Mouse (Mus musculus) thymus, postnatal 4 days (tissue): ENCODE measurements around the gene S100pbp.

Source experiments
- DNase-seq: peaks from one replicate; pipeline ENCODE4 v3.0.0; 2021

S100pbp gene

DNA sequence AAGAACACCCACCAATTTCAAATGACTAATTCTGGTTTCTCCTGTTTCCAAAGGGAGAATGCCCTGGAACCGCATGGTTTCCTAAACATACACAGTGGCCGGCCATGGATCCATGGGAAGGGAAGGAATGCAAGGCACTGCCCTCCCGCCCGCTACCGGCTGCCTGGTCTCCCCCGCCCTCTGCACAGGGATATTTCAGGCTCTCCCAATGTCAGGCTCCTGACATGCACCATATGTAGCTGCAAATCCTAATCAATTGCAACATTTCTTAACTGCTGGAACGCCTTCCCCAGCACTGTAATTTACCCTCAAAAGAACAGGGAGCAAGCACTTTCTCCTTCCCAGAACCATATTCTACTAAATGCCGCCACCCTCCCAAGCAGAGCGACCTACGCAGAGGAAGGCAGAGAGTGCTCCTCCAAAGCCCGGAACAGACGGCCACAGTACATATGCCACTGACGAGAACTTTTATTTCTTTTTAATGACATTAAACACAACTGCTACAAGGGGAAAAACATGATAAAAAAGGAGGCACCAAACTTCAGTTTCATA is 41.9 kb downstream of the S100pbp start:
- no peak for DNase-seq

DNA sequence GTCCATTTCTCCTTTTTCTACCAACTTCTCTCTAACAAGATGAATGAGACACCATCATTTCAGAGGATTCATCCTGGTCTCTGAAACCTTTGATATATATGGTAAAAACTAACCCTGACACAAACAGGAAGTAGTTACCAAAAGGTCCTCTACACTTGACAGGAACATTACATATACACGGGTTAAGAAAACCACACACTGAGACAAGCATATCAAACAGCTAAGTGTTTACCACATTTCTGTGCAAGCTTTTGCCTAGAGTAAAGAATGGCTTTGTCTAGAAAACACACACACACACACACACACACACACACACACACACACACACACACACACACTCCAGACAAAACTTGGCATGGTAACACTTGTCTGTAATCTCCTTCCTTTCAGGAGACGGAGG is 43.1 kb downstream of the S100pbp start:
- no peak for DNase-seq

DNA sequence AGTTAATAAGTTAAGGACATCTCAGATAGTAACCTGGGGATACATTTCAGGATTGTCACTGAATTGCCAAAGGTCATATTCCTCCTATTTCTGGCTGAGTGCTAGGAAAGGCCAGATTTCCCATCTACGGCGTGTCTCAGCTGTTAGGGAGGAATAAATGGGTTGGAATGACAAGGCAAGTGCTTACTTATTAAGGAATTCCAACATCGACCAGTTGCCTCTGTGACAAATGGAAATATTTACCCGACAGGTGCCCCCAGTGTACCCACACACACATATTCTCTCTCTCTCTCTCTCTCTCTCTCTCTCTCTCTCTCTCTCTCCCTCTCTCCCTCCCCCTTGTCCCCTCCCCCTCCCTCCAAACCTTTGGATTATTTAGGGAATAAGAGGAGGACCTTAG is 43.6 kb downstream of the S100pbp start:
- DNase-seq: no peak

DNA sequence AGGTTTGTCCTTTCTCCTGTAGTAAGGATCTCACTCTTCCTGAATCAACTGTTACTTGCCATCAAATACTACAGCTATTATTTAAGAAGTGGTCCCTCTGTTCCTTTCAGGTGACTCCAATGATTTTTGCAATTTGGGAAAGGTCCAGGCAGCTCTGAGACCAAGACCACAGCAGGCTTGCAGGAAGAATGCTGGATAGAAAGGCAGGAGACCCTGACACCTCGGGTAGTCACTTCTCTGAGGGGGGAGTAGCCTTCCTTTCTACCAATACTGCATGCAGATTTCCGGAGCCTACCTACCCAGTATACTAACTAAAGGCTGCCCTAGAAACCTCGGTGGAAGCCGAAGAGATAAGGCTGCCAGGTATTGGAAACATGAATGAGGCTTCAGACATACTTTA is 44.1 kb downstream of the S100pbp start:
- no peak for DNase-seq

DNA sequence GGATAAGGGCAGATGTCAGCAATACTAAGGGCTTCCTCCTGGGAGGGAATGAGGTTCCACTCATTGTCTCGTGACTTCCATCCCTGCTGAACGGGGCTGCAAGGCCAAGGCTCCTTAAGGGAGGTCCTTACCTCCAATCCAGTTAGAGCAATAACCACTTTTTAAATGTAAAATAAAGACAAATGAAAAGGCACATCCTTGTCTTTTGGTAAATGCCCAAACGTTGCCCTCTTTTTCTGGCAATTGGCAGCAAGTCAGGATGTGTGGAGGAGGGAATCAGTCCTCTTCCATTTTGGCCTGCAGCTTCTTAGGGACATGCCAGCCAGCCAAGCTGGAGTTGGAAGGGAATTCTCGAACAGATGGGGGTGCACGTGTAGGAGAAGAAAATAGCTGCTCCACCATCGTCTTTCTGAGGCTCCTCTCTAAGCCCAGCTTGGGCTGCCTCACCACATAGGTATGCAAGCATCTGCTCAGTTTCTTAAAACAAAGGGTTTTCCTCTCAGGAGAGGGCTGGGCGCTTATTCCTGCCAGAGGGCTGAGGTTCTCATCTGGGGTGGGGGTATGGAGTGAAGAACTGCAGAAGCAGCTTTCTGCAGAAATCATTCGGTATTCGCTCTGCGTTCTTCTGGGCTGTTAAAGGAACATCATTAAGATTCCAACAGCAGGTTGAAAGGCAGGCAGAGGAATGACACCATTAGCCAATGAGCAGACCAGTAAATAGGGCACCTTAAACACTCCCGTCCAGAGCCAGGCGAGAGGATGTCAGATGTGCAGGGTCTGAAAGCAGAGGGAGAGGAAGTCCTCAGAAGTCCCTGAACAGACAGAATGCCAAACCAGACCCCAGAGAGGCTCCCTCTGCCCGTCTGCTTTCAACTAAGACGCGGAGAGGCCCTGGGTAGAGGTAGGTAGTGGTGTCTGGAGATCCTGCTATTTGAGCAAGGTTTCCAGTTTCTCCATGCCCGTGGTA is 44.8 kb downstream of the S100pbp start:
- no peak for DNase-seq

DNA sequence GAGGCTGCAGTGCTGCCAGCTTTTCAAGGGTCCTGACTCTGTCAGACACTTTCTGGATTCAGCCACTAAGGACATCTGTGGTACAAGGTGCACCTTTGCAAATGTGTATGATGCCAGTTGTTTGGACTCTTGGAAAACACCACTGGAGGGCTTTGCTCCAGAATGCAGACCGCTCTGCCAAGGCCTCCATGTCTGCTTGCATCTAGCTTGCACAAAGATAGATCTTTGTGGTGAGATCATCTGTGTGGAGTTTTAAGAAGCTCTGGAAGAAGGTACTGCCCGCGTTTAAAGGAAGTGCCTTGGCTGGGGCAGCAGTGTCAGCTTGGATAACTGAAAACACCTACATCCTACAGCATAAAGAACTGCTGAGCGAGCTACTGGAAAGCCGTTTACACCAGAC is 46.0 kb downstream of the S100pbp start:
- DNase-seq: no peak

DNA sequence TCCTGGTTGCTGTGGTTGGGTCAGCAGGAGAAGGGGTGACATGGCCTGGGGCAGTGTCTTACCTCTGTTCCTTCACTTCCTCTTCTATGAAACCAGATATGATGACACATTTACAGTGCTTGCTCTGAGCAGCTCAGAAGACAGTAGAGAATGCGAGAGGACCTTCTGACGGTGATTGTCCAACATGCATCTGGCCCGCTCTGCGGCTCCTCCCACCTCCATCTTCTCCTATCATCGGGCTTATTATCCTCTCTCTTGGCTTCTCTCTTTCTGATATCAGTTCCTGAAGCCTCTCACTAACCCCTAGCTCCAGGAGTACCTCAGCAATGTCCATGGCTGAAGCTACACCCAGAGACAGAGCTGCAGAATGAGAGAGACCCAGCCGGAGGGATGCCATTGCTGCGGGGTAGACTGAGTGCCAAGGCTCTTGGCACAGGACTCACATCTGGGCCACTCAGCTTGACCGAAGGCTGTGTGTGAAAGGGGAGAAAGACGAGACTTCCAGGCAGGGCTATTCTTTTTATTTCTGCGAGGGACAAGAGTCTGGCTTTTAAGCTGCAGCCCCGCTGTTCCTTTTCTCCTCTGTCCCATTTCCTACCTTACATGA is 47.0 kb downstream of the S100pbp start:
- DNase-seq: no peak

DNA sequence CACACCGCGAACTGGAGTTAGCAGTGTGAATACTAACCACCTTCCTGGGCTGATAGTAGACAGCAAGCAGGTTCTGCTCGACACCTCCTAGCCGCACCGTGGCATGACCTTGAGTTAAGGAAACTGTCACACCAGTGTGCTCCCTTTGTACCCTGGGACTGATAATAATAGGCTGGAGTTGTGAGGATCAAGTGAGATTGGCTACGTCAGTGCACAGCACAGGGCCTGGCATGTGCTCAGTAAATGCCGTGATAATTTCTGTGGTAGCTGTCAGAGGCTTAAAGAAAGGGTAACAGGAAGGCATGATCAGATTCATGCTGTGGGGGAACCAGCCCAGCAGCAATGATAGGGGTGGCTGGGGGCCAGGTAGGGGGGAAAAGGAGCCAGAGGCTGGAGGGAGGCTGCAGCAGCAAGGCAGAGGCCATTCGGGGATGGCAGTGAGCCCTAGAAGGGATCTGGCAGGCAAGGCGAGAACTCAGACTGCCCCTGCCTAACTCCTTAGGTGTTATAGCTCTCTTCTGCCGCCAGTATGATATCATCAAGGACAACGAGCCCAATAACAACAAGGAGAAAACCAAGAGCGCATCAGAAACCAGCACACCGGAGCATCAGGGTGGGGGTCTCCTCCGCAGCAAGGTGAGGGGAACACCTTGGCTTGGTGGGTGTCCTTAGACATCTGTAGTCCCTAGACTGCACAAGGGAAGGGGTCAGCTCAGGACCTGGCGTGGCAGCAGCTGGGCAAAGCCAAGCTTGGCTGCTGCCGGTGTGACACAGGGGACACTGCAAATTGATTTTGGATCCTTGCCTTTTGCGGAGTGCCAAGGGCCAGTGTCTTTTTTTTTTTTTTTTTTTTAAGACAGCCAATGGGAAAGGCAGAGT is 47.7 kb downstream of the S100pbp start:
- DNase-seq: no peak

DNA sequence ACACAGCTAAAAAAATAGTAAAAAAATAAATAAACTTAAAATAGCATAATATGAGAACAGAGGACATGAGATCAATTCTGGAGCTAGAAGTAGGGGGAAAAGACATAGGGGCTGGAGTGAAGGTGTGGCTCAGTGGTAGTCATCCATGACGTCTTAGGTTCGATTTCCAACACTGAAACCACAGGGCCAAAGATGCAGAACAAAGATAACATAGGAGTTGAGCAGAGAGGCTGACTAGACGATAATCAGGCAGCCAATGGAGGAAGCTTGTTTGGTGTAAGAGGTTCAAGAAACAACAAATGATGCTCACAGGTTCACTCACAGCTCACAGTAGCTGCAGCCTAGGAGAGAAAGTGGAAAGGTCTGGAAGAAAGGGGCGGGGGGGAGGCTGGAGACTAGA is 48.7 kb downstream of the S100pbp start:
- no peak for DNase-seq

DNA sequence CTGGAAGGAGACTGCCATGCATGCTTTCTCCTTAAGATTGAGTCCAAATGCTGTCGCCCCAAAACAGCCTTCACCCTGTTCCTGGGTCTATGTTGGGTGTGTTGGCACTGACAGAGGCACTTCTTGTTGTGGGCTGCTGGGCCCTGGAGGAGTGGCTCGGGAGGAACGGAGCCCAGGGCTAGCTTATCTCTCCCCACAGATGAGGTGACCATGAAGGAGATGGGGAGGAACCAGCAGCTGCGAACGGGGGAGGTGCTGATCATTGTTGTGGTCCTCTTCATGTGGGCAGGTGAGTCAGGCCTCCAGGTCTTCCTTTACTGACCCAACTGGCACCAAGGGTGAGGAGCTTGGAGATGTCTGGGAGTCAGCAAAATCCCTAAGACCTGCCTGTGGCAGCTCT is 49.9 kb downstream of the S100pbp start:
- DNase-seq: no peak

DNA sequence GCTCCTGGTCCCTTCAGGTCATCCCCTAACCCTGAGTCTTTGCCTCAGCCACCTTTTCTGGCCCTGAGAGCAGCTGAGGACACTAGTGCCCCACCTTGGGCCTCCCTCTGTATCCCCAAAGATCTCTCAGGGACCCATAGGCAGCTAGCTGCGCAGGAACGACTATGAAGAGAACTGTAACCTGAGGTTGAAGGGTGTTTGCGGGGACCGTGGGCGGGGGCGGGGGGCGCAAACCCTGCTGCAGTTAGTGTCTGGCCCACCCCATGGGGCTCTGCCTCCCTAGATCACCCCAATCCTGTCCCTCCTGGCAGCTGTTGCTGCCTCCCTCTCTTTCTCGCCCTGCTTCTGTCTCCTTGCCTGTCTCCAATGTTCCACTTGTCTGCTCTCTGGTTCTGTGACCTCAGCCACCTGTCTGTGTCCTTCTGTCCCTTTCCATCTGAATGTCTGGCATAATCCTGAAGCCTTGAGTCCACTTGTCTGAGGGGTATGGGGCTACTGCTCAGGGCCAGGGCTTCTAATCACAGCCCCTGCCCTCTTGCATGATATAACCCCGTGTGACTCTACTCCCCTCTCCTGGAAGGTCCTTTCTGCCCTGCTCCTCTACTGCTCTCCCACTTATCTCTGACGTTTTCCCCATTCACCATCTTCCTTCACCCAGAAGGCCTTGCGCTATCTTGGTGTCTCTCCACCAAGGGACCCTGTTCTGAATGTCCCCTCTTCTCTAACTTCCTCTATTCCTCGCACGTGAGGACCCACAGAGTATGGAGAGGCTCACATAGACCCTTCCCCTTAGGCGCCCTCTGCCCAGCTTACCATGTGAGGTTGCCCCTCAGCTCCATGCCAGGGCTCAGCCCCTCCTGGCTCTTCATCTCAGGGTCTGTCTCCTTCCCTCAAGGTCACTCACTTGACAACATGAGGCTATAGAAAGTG is 51.9 kb downstream of the S100pbp start:
- no peak for DNase-seq

DNA sequence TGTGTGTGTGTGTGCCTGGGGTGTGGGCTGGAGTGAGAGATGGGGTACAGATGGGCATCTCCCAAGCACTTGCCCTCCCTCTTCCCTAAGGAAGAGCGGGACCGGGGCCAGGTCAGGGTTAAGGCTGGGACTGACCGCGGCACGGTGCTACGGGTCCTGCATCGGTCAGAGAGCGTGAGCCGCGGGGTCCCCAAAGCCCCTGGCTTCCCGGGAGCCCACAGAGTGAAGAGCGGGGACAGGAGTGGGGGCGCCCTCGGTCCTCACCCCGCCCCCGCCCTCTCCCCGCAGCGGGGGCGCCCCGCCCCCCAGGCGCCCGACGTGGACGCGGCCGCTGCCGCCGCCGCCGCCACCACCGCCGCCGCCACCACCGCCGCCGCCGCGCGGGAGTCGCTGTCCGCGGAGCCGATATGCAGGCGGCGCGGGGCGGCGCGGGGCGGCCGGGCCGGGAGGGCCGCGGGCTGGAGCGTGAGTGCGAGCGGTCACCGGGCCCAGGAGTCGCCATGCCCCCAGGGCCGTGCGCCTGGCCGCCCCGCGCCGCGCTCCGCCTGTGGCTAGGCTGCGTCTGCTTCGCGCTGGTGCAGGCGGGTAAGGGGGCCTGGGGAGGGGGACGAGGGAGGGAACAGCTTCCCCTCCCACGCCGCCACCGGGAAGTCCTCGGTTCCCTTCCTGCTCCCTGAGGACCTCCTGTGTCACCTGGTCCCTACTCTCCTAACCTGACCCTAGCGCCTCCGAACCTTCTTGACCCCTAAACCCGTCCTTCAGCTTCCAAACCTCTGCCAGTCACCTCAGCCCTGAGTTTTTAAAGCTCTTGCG is 52.7 kb downstream of the S100pbp start, which contains the start of gene Fndc5:
Gene Fndc5 (plus strand): TSS at position 421 of the 813 bp plus-strand sequence.
- no peak for DNase-seq

DNA sequence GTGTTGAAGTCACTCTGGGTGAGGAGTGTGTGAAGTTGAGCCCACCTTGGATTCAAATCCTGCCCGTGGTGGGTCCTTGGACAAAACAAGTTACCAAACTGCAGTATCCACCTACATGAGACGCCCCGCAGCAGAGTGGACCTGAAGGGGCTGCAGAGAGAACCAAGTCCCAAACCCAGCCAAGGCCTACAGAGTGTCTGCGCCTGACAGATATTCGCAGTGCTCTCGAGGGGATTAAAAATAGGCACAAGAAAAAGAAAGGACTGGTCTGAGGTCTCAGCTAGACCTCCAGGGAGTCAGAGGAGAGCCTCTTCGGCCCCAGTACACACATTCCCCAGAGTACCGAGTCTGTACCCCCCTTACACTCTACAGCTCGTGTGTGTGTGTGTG is 53.3 kb downstream of the S100pbp start:
- no peak for DNase-seq

DNA sequence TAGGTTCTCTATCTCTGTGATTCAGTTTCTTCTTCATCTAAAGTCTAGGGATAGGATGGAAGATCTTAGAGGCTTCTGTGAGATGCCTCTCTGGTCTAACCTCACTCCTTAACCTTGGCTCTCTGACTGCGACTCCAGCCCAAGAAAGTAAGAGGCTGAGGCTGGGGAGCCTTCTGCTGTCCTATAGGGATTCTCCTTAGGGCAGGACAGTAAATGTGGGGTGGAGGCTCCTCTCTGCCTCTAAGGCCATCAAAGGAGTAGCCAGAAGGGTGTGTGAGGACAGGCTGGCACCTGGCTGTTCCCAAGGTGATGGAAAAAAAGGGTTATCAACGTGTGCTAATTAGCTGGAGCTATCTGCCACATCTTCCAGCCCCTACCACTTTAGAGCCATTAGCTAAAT is 53.9 kb downstream of the S100pbp start:
- no peak for DNase-seq

DNA sequence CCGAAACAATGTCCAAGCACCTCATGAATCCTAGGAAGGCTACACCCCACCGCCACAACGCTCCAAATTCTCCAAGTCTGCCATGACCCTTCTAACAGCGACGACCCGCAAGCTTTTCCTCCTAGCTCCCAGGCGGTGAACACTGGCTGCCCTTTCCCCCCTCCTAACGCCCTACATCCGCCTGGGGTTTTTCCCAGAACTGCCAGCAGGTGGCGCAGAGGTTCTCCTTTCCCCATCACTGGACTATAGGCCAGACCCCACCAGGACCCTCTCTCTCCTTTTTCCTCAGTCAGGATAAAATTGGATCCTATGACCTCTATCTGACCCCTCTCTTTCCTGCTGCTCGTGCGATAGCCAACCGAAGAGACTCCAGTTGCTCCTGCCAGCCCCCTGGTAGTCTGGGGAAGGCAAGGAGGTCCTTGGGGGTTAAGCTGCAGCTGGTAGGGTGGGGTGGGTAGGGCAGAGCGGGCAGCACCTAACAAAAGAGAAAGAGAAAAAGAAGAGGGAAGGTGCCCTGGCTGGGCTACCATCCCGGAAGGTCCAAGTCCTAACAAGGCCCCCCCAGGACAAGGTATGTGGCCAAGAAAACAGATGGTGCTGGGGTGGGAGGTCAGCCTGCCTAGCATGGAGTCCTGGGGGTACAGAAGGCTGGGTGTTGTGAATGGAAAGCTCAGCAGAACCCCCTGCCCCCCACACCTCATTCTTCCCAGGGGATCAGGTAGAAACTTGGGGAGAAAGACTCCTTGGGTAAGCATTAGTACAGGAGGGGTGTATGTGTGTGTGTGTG is 54.5 kb downstream of the S100pbp start:
- DNase-seq: peak; percentile 89

DNA sequence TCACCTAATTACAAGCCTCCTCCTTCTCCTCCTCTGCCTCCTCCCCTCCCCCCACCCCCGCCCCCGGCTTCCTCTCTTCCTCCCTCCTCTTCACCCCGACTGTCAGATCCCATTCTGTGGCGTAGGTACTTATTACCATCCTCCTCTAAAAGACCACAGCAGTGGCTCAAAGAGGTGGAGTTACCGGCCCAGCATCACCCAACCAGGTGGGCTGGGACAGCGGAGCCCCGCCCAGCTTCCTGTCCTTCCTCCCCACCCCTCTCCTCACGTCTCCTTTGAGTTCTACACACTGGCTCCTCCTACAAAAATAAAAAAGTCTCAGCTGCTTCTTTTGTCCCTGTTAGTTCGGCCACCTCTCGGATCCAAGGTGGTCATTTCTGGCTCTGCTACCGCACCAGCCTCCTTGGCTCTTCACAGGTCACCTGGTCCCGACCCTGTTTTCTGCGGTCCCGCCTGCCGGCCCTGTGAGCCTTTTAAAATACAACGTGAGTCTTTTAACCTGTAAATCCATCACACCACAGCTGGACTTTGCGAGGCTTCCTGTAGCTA is 58.7 kb downstream of the S100pbp start:
- peak; percentile 68 for DNase-seq

DNA sequence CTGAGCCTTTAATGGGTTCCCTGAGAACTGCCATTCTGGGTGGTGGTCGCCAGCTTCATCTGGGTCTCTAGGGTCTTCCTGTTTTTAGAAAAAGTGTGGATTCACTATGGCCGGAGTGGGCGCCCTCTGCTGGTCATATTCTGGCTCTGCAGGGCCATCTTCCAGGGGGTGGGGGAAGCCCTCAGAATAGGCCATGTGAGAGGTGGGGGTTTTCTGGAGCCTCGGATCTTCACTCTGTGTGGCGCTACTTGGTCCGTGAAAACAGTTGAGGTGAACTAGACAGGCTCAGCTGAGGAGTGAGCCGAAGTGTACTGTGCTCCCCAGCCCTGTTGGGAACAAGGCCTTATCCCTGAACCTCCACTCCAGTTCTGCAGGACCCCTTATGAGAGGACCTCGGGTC is 59.4 kb downstream of the S100pbp start:
- DNase-seq: peak; percentile 73

DNA sequence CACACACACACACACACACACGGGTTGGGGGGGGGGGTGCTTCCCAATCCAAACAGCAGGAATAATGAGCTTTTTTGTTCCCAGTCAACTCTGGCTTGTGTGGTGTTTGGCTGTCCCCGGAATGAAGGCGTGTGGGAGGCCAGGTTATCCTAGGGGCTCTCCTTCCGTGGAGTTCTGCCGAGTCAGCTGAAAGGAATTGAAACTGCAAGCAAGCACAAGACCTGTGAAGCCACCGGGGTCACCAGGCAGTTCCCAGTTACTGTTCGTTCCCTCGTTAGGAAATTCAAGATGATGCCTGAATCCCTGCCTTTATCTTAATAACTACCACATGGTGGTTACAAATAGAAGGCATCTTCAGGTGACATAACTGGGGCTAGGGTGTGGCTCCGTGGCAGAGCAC is 60.1 kb downstream of the S100pbp start:
- DNase-seq: no peak

DNA sequence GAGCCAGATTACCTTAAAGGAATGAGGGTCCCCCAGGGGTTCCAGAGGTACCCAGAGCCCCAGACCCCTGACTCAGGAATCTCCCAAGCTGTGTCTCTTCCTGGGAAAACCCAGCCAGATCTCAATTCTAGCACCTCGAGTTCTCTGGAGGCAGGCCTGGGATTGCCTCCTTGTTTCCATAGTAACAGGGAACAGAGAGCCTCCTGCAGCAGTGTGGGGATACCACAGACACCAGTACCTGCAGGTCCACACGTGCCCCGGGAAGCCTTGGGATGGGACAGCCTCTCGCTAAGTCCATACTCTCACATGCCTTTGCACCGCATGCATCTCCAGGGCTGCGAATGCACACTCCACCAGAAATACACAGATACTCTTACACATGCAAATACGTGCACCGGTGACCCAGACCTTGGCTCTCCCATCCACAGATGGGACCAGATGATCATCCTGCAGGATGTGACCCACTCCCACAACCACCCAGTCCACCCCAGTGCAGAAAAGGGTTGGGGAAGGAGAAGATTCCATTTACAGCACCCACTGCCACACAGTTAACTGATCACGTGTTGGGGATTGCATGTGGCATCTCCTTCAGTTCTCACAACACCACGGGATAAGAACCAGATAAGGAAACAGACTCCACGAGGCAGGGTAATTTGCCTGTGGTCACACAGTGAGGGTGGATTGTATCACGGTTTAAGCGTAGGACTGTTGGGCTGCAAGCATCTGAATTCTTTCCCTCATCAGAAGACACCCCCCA is 60.8 kb downstream of the S100pbp start:
- DNase-seq: no peak
